Mouse (Mus musculus): ENCODE data around the gene Plek2.
A peak's percentile ranks its signal among the peaks of the same experiment; 100 is the strongest.

Gene Plek2

GRCm38 (mm10) chr12:78910684-78911461 lies 4.1 kb upstream of the Plek2 start:
- DNase-seq (ENCODE audit: low read depth), result no peak

GRCm38 (mm10) chr12:78908081-78908605 lies 1.4 kb upstream of the Plek2 start:
- no peak for DNase-seq (ENCODE audit: low read depth)

GRCm38 (mm10) chr12:78904499-78904898 lies 2.3 kb downstream of the Plek2 start:
- DNase-seq (ENCODE audit: low read depth), result no peak

GRCm38 (mm10) chr12:78903313-78903712 lies 3.5 kb downstream of the Plek2 start:
- DNase-seq (ENCODE audit: low read depth), result no peak

- DNase-seq (ENCODE audit: low read depth), result no peak
Observed at GRCm38 (mm10) chr12:78901467-78901866, 5.3 kb downstream of the Plek2 start.

- DNase-seq (ENCODE audit: low read depth), result no peak
Observed at GRCm38 (mm10) chr12:78897861-78898260, 8.9 kb downstream of the Plek2 start.

GRCm38 (mm10) chr12:78891149-78891548 lies 15.6 kb downstream of the Plek2 start:
- no peak for DNase-seq (ENCODE audit: low read depth)

- DNase-seq (ENCODE audit: low read depth), result no peak
Observed at GRCm38 (mm10) chr12:78890062-78890461, 16.7 kb downstream of the Plek2 start.

- no peak for DNase-seq (ENCODE audit: low read depth)
Observed at GRCm38 (mm10) chr12:78874581-78874980, 32.2 kb downstream of the Plek2 start.

- peak; percentile 20 for DNase-seq (ENCODE audit: low read depth)
Observed at GRCm38 (mm10) chr12:78868115-78868514, 38.6 kb downstream of the Plek2 start.

- DNase-seq (ENCODE audit: low read depth), result peak; percentile 28
Observed at GRCm38 (mm10) chr12:78865434-78865833, 41.3 kb downstream of the Plek2 start.

GRCm38 (mm10) chr12:78862254-78862730 lies 44.5 kb downstream of the Plek2 start:
- DNase-seq (ENCODE audit: low read depth), result no peak

- peak; percentile 98 for DNase-seq (ENCODE audit: low read depth)
Observed at GRCm38 (mm10) chr12:78861496-78862253, 45.1 kb downstream of the Plek2 start, which contains the start of the genes Atp6v1d and Eif2s1. Gene Atp6v1d, minus strand, starts transcription at chr12:78861638. Gene Eif2s1, plus strand, starts transcription at chr12:78861819.

- peak; percentile 17 for DNase-seq (ENCODE audit: low read depth)
Observed at GRCm38 (mm10) chr12:78860921-78861495, 45.8 kb downstream of the Plek2 start.

GRCm38 (mm10) chr12:78848246-78848645 lies 58.5 kb downstream of the Plek2 start:
- no peak for DNase-seq (ENCODE audit: low read depth)

GRCm38 (mm10) chr12:78842429-78842828 lies 64.3 kb downstream of the Plek2 start:
- no peak for DNase-seq (ENCODE audit: low read depth)

GRCm38 (mm10) chr12:78839906-78840305 lies 66.9 kb downstream of the Plek2 start:
- DNase-seq (ENCODE audit: low read depth), result no peak

Measured in c-Kit-positive CD71-negative TER-119-negative erythroid progenitor cells, embryonic 14.5 days (primary cell).